Mouse (Mus musculus) stomach, embryonic 15.5 days (tissue): ENCODE measurements around the gene 4931409K22Rik. TPM values are rescaled to one million over a fixed set of nuclear protein-coding genes. Genes with fewer than 3 reads are reported as not detected.
"Not testable (repeated sequence)": the region's sequence is repeated elsewhere in the genome, so short reads cannot be mapped to it uniquely, and the experiment has no call there.

Source experiments
- ATAC-seq: fragments of 200-750 bp; cut with Nextera tagmentation; 2 replicates; pipeline ENCODE4 v1.8.0; 2017; ENCODE audit warnings: low read depth, moderate number of reproducible peaks, moderate TSS enrichment; ENCODE audit not compliant: insufficient read depth, low FRiP score
- H3K27ac ChIP-seq: fragments of 300-500 bp; sonication (generic); 2 replicates; pipeline ENCODE4 v1.5.1; 2015; ENCODE audit warnings: mild to moderate bottlenecking, inconsistent platforms
- H3K27me3 ChIP-seq: fragments of 300-500 bp; sonication (generic); replicated peaks from 2 replicates; pipeline ENCODE4 v1.6.1; 2015; ENCODE audit warnings: inconsistent platforms
- H3K36me3 ChIP-seq: fragments of 300-500 bp; sonication (generic); 2 replicates; pipeline ENCODE4 v1.6.1; 2015; ENCODE audit warnings: inconsistent platforms
- H3K4me1 ChIP-seq: fragments of 300-500 bp; sonication (generic); 2 replicates; pipeline ENCODE4 v1.6.1; 2015; ENCODE audit warnings: inconsistent platforms
- H3K4me2 ChIP-seq: fragments of 300-500 bp; sonication (generic); 2 replicates; pipeline ENCODE4 v1.6.1; 2015; ENCODE audit warnings: mild to moderate bottlenecking, inconsistent platforms
- H3K4me3 ChIP-seq: fragments of 300-500 bp; sonication (generic); replicated peaks from 2 replicates; pipeline ENCODE4 v1.5.1; 2015; ENCODE audit warnings: inconsistent platforms
- H3K9ac ChIP-seq: fragments of 300-500 bp; sonication (generic); 2 replicates; pipeline ENCODE4 v1.6.1; 2015; ENCODE audit warnings: inconsistent platforms
- H3K9me3 ChIP-seq: fragments of 300-500 bp; sonication (generic); 2 replicates; pipeline ENCODE4 v1.6.1; 2016; ENCODE audit warnings: inconsistent platforms
- WGBS: fragments of 180-500 bp; shearing (Covaris S2); methylation state at CpG from one replicate; pipeline ENCODE4 v1.1.7; 2015; 5-methylcytosine and 5-hydroxymethylcytosine counted together
- polyA plus RNA-seq: library from polyadenylated mRNA; unstranded; fragments of >200 nt; fragmentation: Nextera tagmentation; extraction: Ambion mirVana; gene quantifications from 2 replicates; pipeline ENCODE4 v1.2.1, GENCODE M21; 2015

The 4931409K22Rik gene
- polyA plus RNA-seq, 1 experiment from 2014 or later = 0.24 TPM

- H3K4me3 ChIP-seq, H3K4me2 ChIP-seq, ATAC-seq, H3K36me3 ChIP-seq, H3K9me3 ChIP-seq, H3K9ac ChIP-seq, H3K27ac ChIP-seq, H3K4me1 ChIP-seq, H3K27me3 ChIP-seq: not testable (repeated sequence)
- WGBS = 87% methylated on average over 7 of the region's 7 CpGs
Observed at GRCm38 (mm10) chr5:24555335-24555734, 1.3 kb downstream of the 4931409K22Rik start.

DNA sequence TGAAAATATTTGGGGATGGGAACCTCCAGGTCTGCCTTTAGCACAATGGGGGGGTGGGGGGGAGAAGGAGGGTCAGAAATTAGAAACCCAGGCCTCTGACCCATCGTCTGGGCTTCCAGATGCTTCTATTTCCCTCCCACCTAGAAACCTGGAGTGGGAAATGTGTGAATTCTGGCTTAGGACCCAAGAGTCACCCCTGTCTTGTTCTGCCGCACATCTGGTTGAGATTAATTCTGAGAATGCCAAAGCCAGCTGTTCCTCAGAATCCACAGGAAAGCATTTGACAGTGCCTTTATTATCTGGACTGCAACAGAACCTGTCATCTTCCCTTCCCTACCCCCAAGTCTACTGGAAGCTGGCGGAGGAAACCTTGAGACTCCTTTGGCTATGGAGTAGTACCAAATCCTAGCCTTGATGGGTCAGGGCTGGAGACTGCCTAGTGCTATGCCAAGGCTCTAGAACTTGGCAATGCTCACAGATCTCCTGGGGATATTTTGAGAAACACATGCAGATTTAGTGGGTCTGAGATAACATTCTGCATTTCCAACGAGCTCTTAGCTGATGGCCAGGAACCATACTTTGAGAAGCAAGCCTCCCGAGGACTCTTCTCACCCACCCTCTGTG, 2.9 kb downstream of the 4931409K22Rik start:
- Histone ChIP-seq H3K36me3 (no peaks in the 10 kb centered on the region), H3K27ac (no peak overlapping the region), H3K9ac (no peak overlapping the region), H3K27me3 (no peaks in the 10 kb centered on the region), H3K4me3 (no peak overlapping the region), H3K4me2 (no peak overlapping the region), H3K9me3 (no peaks in the 10 kb centered on the region), H3K4me1 (peaks cover 9% of the 10 kb centered on the region)
- no peak for ATAC-seq
- WGBS = 68% methylated on average over 5 of the region's 5 CpGs

DNA sequence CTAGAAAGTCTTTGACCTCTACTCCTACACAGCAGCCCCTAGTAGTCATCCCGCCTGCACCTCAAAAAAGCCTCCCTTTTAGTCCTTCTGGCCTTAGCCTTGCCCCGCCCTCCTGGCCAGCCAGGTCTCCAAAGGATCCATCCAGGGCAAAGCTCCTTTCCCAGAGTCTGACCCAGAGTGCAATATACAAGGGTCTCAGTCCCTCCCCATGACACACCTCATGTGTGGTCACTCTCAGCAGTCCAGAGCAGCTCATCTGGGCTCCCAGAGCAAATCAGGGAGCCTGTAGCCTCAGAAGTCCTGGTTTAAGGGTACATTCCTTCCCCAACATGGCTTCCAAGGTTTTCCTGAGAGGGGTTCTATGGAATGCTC, 5.3 kb downstream of the 4931409K22Rik start:
- no peaks in the 10 kb centered on the region for H3K27me3 ChIP-seq
- peak overlapping the region; percentile 43 for H3K4me2 ChIP-seq
- no peak overlapping the region for H3K9ac ChIP-seq
- H3K27ac ChIP-seq = no peak overlapping the region
- H3K4me1 ChIP-seq = peaks cover 9% of the 10 kb centered on the region
- H3K36me3 ChIP-seq = no peaks in the 10 kb centered on the region
- no peaks in the 10 kb centered on the region for H3K9me3 ChIP-seq
- H3K4me3 ChIP-seq = 0 out of 2 replicates have a peak overlapping the region, but pooled peaks have one; percentile 11
- WGBS = 48% methylated on average over 2 of the region's 2 CpGs
- no peak for ATAC-seq

GRCm38 (mm10) chr5:24550598-24551316, 5.9 kb downstream of the 4931409K22Rik start:
- Histone ChIP-seq H3K4me1 (peaks cover 9% of the 10 kb centered on the region), H3K27me3 (no peaks in the 10 kb centered on the region), H3K4me3 (0 out of 2 replicates have a peak overlapping the region, but pooled peaks have one; percentile 11), H3K9me3 (no peaks in the 10 kb centered on the region), H3K27ac (no peak overlapping the region), H3K4me2 (peak overlapping the region; percentile 43), H3K36me3 (no peaks in the 10 kb centered on the region), H3K9ac (no peak overlapping the region)
- peak; percentile 59 for ATAC-seq
- 25% methylated on average over 26 of the region's 26 CpGs for WGBS

- H3K4me3 ChIP-seq = no peak overlapping the region
- H3K9me3 ChIP-seq = no peaks in the 10 kb centered on the region
- H3K27ac ChIP-seq = no peak overlapping the region
- H3K27me3 ChIP-seq = no peaks in the 10 kb centered on the region
- ATAC-seq = no peak
- no peaks in the 10 kb centered on the region for H3K36me3 ChIP-seq
- no peak overlapping the region for H3K9ac ChIP-seq
- no peak overlapping the region for H3K4me2 ChIP-seq
- WGBS = 71% methylated on average over 7 of the region's 7 CpGs
- H3K4me1 ChIP-seq = peaks cover 13% of the 10 kb centered on the region
Observed at GRCm38 (mm10) chr5:24542643-24543042, 14.0 kb downstream of the 4931409K22Rik start.

- H3K9me3 ChIP-seq = no peaks in the 10 kb centered on the region
- H3K36me3 ChIP-seq = no peaks in the 10 kb centered on the region
- 13% methylated on average over 6 of the region's 6 CpGs for WGBS
- H3K9ac ChIP-seq = no peak overlapping the region
- H3K4me2 ChIP-seq = peak overlapping the region; percentile 48
- H3K4me3 ChIP-seq = 0 out of 2 replicates have a peak overlapping the region, but pooled peaks have one; percentile 14
- no peak overlapping the region for H3K27ac ChIP-seq
- no peaks in the 10 kb centered on the region for H3K27me3 ChIP-seq
- peaks cover 13% of the 10 kb centered on the region for H3K4me1 ChIP-seq
- no peak for ATAC-seq
Observed at GRCm38 (mm10) chr5:24541144-24541569, 15.5 kb downstream of the 4931409K22Rik start.

GRCm38 (mm10) chr5:24540387-24541143, 16.0 kb downstream of the 4931409K22Rik start, which contains the start of gene Asb10:
Asb10 (minus strand) TSS chr5:24540978.
- Histone ChIP-seq H3K27me3 (no peaks in the 10 kb centered on the region), H3K36me3 (no peaks in the 10 kb centered on the region), H3K4me1 (peaks cover 13% of the 10 kb centered on the region), H3K27ac (0 out of 2 replicates have a peak within 1 kb of the TSS, but pooled peaks have one; percentile 11), H3K9me3 (no peaks in the 10 kb centered on the region), H3K4me3 (peak within 1 kb of the TSS; percentile 14; the same call in 1 of the 2 replicates), H3K9ac (no peak within 1 kb of the TSS), H3K4me2 (peak within 1 kb of the TSS; percentile 48)
- peak; percentile 69; the same call in 1 of the 2 replicates for ATAC-seq
- WGBS = 17% methylated on average over 14 of the region's 14 CpGs

GRCm38 (mm10) chr5:24539571-24540296, 16.9 kb downstream of the 4931409K22Rik start:
- no peaks in the 10 kb centered on the region for H3K9me3 ChIP-seq
- no peaks in the 10 kb centered on the region for H3K27me3 ChIP-seq
- H3K4me2 ChIP-seq = peak overlapping the region; percentile 48; the same call in 1 of the 2 replicates
- peaks cover 13% of the 10 kb centered on the region for H3K4me1 ChIP-seq
- no peaks in the 10 kb centered on the region for H3K36me3 ChIP-seq
- WGBS = 85% methylated on average over 22 of the region's 22 CpGs
- no peak overlapping the region for H3K9ac ChIP-seq
- ATAC-seq = no peak
- H3K4me3 ChIP-seq = no peak overlapping the region
- no peak overlapping the region for H3K27ac ChIP-seq

GRCm38 (mm10) chr5:24537618-24538017, 19.0 kb downstream of the 4931409K22Rik start:
- Histone ChIP-seq H3K4me2 (no peak overlapping the region), H3K9me3 (no peaks in the 10 kb centered on the region), H3K9ac (no peak overlapping the region), H3K36me3 (no peaks in the 10 kb centered on the region), H3K27ac (no peak overlapping the region), H3K4me1 (peaks cover 13% of the 10 kb centered on the region), H3K27me3 (no peaks in the 10 kb centered on the region), H3K4me3 (no peak overlapping the region)
- ATAC-seq = no peak
- WGBS = 65% methylated on average over 16 of the region's 16 CpGs

DNA sequence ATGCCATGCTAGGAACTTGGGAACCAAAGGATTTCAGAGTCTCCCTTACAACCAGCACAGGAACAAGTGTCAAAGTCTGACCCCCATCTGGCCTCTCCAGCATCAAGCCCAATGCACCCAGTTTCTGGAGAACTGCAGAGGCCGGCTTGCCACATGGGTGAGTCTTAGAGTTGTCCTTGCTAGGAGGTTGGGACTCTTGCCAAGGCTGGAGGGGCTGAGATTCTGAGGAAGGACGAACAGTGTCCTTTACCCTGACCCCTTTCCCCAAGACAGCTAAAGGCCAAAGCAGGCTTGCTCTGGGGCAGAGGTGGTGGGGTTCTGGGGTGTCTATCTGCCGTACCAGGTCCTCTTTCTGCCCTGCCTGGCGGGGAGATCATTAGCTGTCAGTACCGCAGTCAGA, 20.1 kb downstream of the 4931409K22Rik start:
- peaks cover 13% of the 10 kb centered on the region for H3K4me1 ChIP-seq
- no peak overlapping the region for H3K27ac ChIP-seq
- no peak overlapping the region for H3K4me2 ChIP-seq
- H3K27me3 ChIP-seq = 0 out of 2 replicates have a peak, but pooled peaks cover 3% of the 10 kb centered on the region
- no peak overlapping the region for H3K9ac ChIP-seq
- H3K4me3 ChIP-seq = no peak overlapping the region
- ATAC-seq = no peak
- no peaks in the 10 kb centered on the region for H3K9me3 ChIP-seq
- 79% methylated on average over 5 of the region's 5 CpGs for WGBS
- H3K36me3 ChIP-seq = no peaks in the 10 kb centered on the region

- H3K27ac ChIP-seq = no peak overlapping the region
- H3K9me3 ChIP-seq = no peaks in the 10 kb centered on the region
- 0 out of 2 replicates have a peak, but pooled peaks cover 3% of the 10 kb centered on the region for H3K27me3 ChIP-seq
- H3K4me3 ChIP-seq = no peak overlapping the region
- peaks cover 6% of the 10 kb centered on the region for H3K4me1 ChIP-seq
- no peak for ATAC-seq
- no peaks in the 10 kb centered on the region for H3K36me3 ChIP-seq
- H3K4me2 ChIP-seq = no peak overlapping the region
- H3K9ac ChIP-seq = no peak overlapping the region
- 80% methylated on average over 3 of the region's 3 CpGs for WGBS
Observed at GRCm38 (mm10) chr5:24535731-24536130, 20.9 kb downstream of the 4931409K22Rik start.
